Mouse (Mus musculus) hindbrain, embryonic 11.5 days (tissue): Measurements from ENCODE around the gene Fam89a. TPM values are rescaled to one million over a fixed set of nuclear protein-coding genes. Genes with fewer than 3 reads are reported as not detected.
A peak's percentile ranks its signal among the peaks of the same experiment; 100 is the strongest.

Experiments
- ATAC-seq: fragments of 200-750 bp; cut with Nextera tagmentation; 2 replicates; pipeline ENCODE4 v1.8.0; 2017; ENCODE audit warnings: mild to moderate bottlenecking, moderate TSS enrichment, moderate library complexity; ENCODE audit not compliant: low FRiP score
- DNase-seq: peaks from one replicate; pipeline ENCODE4 v3.0.0-alpha.2; 2015; ENCODE audit warnings: low spot score
- H3K27ac ChIP-seq: fragments of 300-500 bp; sonication (generic); 2 replicates; pipeline ENCODE4 v1.5.1; 2014; ENCODE audit warnings: mild to moderate bottlenecking, low read depth, low read length
- H3K27me3 ChIP-seq: fragments of 300-500 bp; sonication (generic); 2 replicates; pipeline ENCODE4 v1.6.1; 2014; ENCODE audit warnings: mild to moderate bottlenecking, low read length, moderate library complexity, mixed read lengths; ENCODE audit not compliant: control insufficient read depth, insufficient read depth
- H3K36me3 ChIP-seq: fragments of 300-500 bp; sonication (generic); 2 replicates; pipeline ENCODE4 v1.6.1; 2014; ENCODE audit warnings: mild to moderate bottlenecking, low read length, moderate library complexity, mixed read lengths; ENCODE audit not compliant: control insufficient read depth, insufficient read depth
- H3K4me1 ChIP-seq: fragments of 300-500 bp; sonication (generic); replicated peaks from 2 replicates; pipeline ENCODE4 v1.6.1; 2014; ENCODE audit warnings: low read length, mixed read lengths; ENCODE audit not compliant: control insufficient read depth, insufficient read depth
- H3K4me2 ChIP-seq: fragments of 300-500 bp; sonication (generic); replicated peaks from 2 replicates; pipeline ENCODE4 v1.6.1; 2014; ENCODE audit warnings: mild to moderate bottlenecking, low read depth, low read length
- H3K4me3 ChIP-seq: fragments of 300-500 bp; sonication (generic); 2 replicates; pipeline ENCODE4 v1.5.1; 2014; ENCODE audit warnings: low read depth, low read length
- H3K9ac ChIP-seq: fragments of 300-500 bp; sonication (generic); 2 replicates; pipeline ENCODE4 v1.6.1; 2014; ENCODE audit warnings: low read depth, low read length
- H3K9me3 ChIP-seq: fragments of 300-500 bp; sonication (generic); 2 replicates; pipeline ENCODE4 v1.6.1; 2016; ENCODE audit warnings: low read length; ENCODE audit not compliant: control insufficient read depth
- WGBS: fragments of 180-500 bp; shearing (Covaris S2); extraction: QIAGEN DNeasy Blood & Tissue Kit; methylation state at CpG from one replicate; pipeline ENCODE4 v1.1.7; 2014; 5-methylcytosine and 5-hydroxymethylcytosine counted together
- polyA plus RNA-seq: library from polyadenylated mRNA; unstranded; fragments of >200 nt; fragmentation: Nextera tagmentation; extraction: Ambion mirVana; gene quantifications from 2 replicates; pipeline ENCODE4 v1.2.1, GENCODE M21; 2014

Gene Fam89a
- polyA plus RNA-seq, 1 experiment from 2014 or later = 4.3 TPM

GRCm38 (mm10) chr8:124791751-124792150 lies 40.1 kb upstream of the Fam89a start:
- no peaks in the 10 kb centered on the region for H3K9me3 ChIP-seq
- DNase-seq (no peak), ATAC-seq (no peak)
- 51% methylated on average over 4 of the region's 4 CpGs for WGBS
- peak overlapping the region; percentile 64 for H3K4me3 ChIP-seq
- H3K27ac ChIP-seq = peak overlapping the region; percentile 92
- peaks cover 9% of the 10 kb centered on the region for H3K4me1 ChIP-seq
- no peaks in the 10 kb centered on the region for H3K36me3 ChIP-seq
- H3K9ac ChIP-seq = peak overlapping the region; percentile 55
- H3K27me3 ChIP-seq = peaks cover 37% of the 10 kb centered on the region
- H3K4me2 ChIP-seq = peak overlapping the region; percentile 99

DNA sequence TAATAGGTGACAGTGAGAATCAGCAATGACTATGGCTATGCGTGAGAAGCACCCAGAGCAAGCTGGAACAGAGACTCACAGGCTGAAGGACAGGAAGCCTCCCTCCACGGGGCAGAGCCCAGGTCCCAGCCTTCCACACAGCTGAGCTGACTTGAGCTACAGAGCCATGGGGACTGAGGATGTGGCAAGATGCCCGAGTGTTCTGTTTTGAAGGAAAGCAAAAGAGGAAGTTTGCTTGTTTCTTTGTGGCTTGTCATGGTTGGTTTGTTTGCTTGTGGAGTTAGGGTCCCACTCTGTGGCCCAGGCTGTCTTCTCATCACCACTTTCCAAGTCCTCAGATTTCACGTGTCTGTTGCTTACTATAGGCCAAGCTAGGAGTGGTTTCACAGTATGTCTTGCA lies 39.0 kb upstream of the Fam89a start:
- Histone ChIP-seq H3K9ac (no peak overlapping the region), H3K36me3 (no peaks in the 10 kb centered on the region), H3K4me3 (no peak overlapping the region), H3K9me3 (no peaks in the 10 kb centered on the region), H3K27me3 (peaks cover 27% of the 10 kb centered on the region), H3K27ac (no peak overlapping the region), H3K4me2 (no peak overlapping the region), H3K4me1 (peaks cover 9% of the 10 kb centered on the region)
- DNase-seq (no peak), ATAC-seq (no peak)
- WGBS = 79% methylated on average over 4 of the region's 4 CpGs

- Histone ChIP-seq H3K4me3 (no peak overlapping the region), H3K4me2 (no peak overlapping the region), H3K9ac (no peak overlapping the region), H3K27ac (no peak overlapping the region), H3K36me3 (no peaks in the 10 kb centered on the region), H3K4me1 (0 out of 2 replicates have a peak, but pooled peaks cover 2% of the 10 kb centered on the region), H3K9me3 (no peaks in the 10 kb centered on the region), H3K27me3 (no peaks in the 10 kb centered on the region)
- no peak for ATAC-seq
- DNase-seq = no peak
- 93% methylated on average over 13 of the region's 13 CpGs for WGBS
Measured at GRCm38 (mm10) chr8:124784613-124785012, 33.0 kb upstream of the Fam89a start.

- no peak overlapping the region for H3K9ac ChIP-seq
- no peak overlapping the region for H3K27ac ChIP-seq
- WGBS = 90% methylated on average over 15 of the region's 15 CpGs
- H3K4me1 ChIP-seq = 0 out of 2 replicates have a peak, but pooled peaks cover 2% of the 10 kb centered on the region
- DNase-seq (no peak), ATAC-seq (no peak)
- H3K4me2 ChIP-seq = no peak overlapping the region
- no peak overlapping the region for H3K4me3 ChIP-seq
- no peaks in the 10 kb centered on the region for H3K36me3 ChIP-seq
- no peaks in the 10 kb centered on the region for H3K9me3 ChIP-seq
- H3K27me3 ChIP-seq = no peaks in the 10 kb centered on the region
Measured at GRCm38 (mm10) chr8:124783228-124783627, 31.6 kb upstream of the Fam89a start.

GRCm38 (mm10) chr8:124782431-124782830 lies 30.8 kb upstream of the Fam89a start:
- H3K4me3 ChIP-seq = no peak overlapping the region
- no peak for DNase-seq
- H3K9ac ChIP-seq = no peak overlapping the region
- H3K36me3 ChIP-seq = no peaks in the 10 kb centered on the region
- H3K27me3 ChIP-seq = no peaks in the 10 kb centered on the region
- H3K9me3 ChIP-seq = no peaks in the 10 kb centered on the region
- no peak for ATAC-seq
- 0 out of 2 replicates have a peak, but pooled peaks cover 2% of the 10 kb centered on the region for H3K4me1 ChIP-seq
- no peak overlapping the region for H3K4me2 ChIP-seq
- H3K27ac ChIP-seq = no peak overlapping the region
- WGBS = 86% methylated on average over 3 of the region's 3 CpGs

GRCm38 (mm10) chr8:124780236-124780635 lies 28.6 kb upstream of the Fam89a start:
- ATAC-seq (peak; percentile 75), DNase-seq (peak; percentile 68)
- Histone ChIP-seq H3K4me2 (no peak overlapping the region), H3K4me3 (no peak overlapping the region), H3K4me1 (0 out of 2 replicates have a peak, but pooled peaks cover 2% of the 10 kb centered on the region), H3K27ac (peak overlapping the region; percentile 75), H3K9ac (no peak overlapping the region), H3K9me3 (no peaks in the 10 kb centered on the region), H3K27me3 (no peaks in the 10 kb centered on the region), H3K36me3 (no peaks in the 10 kb centered on the region)
- WGBS = 17% methylated on average over 7 of the region's 7 CpGs

DNA sequence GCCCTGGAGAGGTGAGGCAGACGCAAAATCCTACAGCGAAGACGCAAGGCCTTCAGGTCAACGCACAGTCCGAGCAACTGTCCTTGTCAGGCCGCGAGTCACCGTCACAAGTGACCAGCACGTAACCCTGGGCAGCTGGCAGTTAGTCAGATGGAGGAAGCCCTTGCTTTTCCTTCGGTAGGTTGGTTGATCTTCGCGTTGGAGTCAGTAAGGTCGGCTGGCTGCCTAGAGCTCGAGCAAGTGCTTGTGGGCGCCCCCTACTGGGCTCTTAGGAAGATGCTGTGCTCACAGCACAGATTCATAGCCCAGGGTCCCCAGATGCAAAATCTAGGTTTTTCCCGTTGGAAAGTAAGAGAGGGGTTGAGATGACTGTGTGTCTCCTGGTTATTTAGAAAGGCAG lies 24.1 kb upstream of the Fam89a start:
- H3K4me1 ChIP-seq = no peaks in the 10 kb centered on the region
- H3K4me2 ChIP-seq = no peak overlapping the region; the same call in 1 of the 2 replicates
- DNase-seq = peak; percentile 89
- WGBS = 15% methylated on average over 16 of the region's 16 CpGs
- no peak overlapping the region for H3K4me3 ChIP-seq
- no peak overlapping the region for H3K27ac ChIP-seq
- no peak for ATAC-seq
- no peaks in the 10 kb centered on the region for H3K9me3 ChIP-seq
- H3K9ac ChIP-seq = no peak overlapping the region
- H3K36me3 ChIP-seq = no peaks in the 10 kb centered on the region
- no peaks in the 10 kb centered on the region for H3K27me3 ChIP-seq

DNA sequence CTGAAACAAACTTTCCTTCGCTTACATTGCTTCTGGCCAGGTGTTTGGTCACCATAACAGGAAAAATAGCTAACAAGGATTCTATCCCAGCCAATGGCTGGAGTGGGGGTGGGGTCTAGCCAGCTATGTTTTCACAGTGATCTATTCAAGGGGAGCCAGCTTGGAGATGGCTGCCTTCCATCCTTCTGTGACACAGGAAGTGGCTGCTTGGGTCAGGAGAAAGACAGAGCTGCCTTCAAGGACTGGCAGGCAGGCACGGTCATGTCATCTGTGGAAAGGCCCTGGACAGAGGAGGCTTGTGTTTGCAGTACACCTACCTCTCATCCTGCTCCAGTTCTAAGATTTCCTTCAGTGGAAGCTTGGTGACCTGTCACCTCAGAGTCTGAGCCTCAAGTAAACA lies 20.8 kb upstream of the Fam89a start:
- H3K4me2 ChIP-seq = no peak overlapping the region
- no peak overlapping the region for H3K9ac ChIP-seq
- ATAC-seq (no peak), DNase-seq (no peak)
- H3K36me3 ChIP-seq = no peaks in the 10 kb centered on the region
- no peaks in the 10 kb centered on the region for H3K27me3 ChIP-seq
- no peak overlapping the region for H3K27ac ChIP-seq
- H3K4me3 ChIP-seq = no peak overlapping the region
- WGBS = 70% methylated on average over 2 of the region's 2 CpGs
- no peaks in the 10 kb centered on the region for H3K9me3 ChIP-seq
- no peaks in the 10 kb centered on the region for H3K4me1 ChIP-seq

DNA sequence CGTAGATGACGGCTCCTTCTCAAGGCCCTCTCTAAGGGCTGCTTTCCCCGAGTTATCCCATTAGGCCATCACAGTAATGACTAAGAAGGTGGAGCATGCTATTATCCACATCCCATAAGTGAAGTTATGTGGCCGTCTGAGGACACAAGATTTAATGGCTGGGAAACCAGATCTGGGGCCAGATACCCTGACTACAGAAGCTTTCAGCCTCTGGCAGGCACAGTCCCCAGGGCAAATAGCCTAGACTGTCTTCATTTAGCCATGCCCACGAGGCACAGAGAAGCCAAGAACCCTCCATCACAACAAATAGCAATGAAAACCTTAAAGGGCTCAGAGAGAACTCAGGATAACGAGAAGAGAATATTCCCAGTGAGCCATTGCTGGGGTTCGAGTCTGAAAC lies 11.4 kb upstream of the Fam89a start:
- no peaks in the 10 kb centered on the region for H3K9me3 ChIP-seq
- H3K4me2 ChIP-seq = no peak overlapping the region
- no peaks in the 10 kb centered on the region for H3K4me1 ChIP-seq
- H3K4me3 ChIP-seq = no peak overlapping the region
- H3K27me3 ChIP-seq = no peaks in the 10 kb centered on the region
- H3K27ac ChIP-seq = no peak overlapping the region
- no peaks in the 10 kb centered on the region for H3K36me3 ChIP-seq
- ATAC-seq (no peak), DNase-seq (no peak)
- H3K9ac ChIP-seq = no peak overlapping the region
- WGBS = 67% methylated on average over 7 of the region's 7 CpGs
